Mouse (Mus musculus) lung, embryonic 14.5 days (tissue): ENCODE data around the gene Xylt1. TPM values are rescaled to one million over a fixed set of nuclear protein-coding genes. Genes with fewer than 3 reads are reported as not detected.

Experiments used
- ATAC-seq: fragments of 200-750 bp; cut with Nextera tagmentation; 2 replicates; pipeline ENCODE4 v1.8.0; 2017; ENCODE audit warnings: mild to moderate bottlenecking, moderate TSS enrichment, moderate library complexity; ENCODE audit not compliant: insufficient read depth
- DNase-seq: peaks from one replicate; pipeline ENCODE4 v3.0.0-alpha.2; 2015
- H3K27ac ChIP-seq: fragments of 300-500 bp; sonication (generic); 2 replicates; pipeline ENCODE4 v1.5.1; 2014; ENCODE audit warnings: low read depth, mild to moderate bottlenecking, moderate library complexity
- H3K27me3 ChIP-seq: fragments of 300-500 bp; sonication (generic); 2 replicates; pipeline ENCODE4 v1.6.1; 2014; ENCODE audit warnings: low read length, control low read depth; ENCODE audit not compliant: insufficient read depth
- H3K36me3 ChIP-seq: fragments of 300-500 bp; sonication (generic); 2 replicates; pipeline ENCODE4 v1.6.1; 2014; ENCODE audit warnings: control low read depth; ENCODE audit not compliant: insufficient read depth
- H3K4me1 ChIP-seq: fragments of 300-500 bp; sonication (generic); 2 replicates; pipeline ENCODE4 v1.6.1; 2014; ENCODE audit warnings: antibody characterized with exemption, control low read depth; ENCODE audit not compliant: insufficient read depth
- H3K4me2 ChIP-seq: fragments of 300-500 bp; sonication (generic); 2 replicates; pipeline ENCODE4 v1.6.1; 2014; ENCODE audit warnings: mild to moderate bottlenecking
- H3K4me3 ChIP-seq: fragments of 300-500 bp; sonication (generic); 2 replicates; pipeline ENCODE4 v1.5.1; 2014; ENCODE audit warnings: low read depth, low read length
- H3K9ac ChIP-seq: fragments of 300-500 bp; sonication (generic); 2 replicates; pipeline ENCODE4 v1.6.1; 2014
- H3K9me3 ChIP-seq: fragments of 300-500 bp; sonication (generic); 2 replicates; pipeline ENCODE4 v1.6.1; 2016; ENCODE audit warnings: low read depth, low read length, control low read depth
- CTCF ChIP-seq: IDR thresholded peaks from 2 replicates; pipeline ENCODE4 v1.5.1; 2016; ENCODE audit warnings: antibody characterized with exemption, low read depth
- WGBS: fragments of 180-500 bp; shearing (Covaris S2); extraction: QIAGEN DNeasy Blood & Tissue Kit; methylation state at CpG from one replicate; pipeline ENCODE4 v1.1.7; 2014; 5-methylcytosine and 5-hydroxymethylcytosine counted together
- polyA plus RNA-seq: library from polyadenylated mRNA; unstranded; fragments of >200 nt; fragmentation: Nextera tagmentation; extraction: Ambion mirVana; gene quantifications from 2 replicates; pipeline ENCODE4 v1.2.1, GENCODE M21; 2014

Xylt1 gene
- 1.0 and 1.3 TPM in 2 replicates for polyA plus RNA-seq

- Histone ChIP-seq H3K27me3 (peaks cover 19% of the 10 kb centered on the region; the same call in 1 of the 2 replicates), H3K4me3 (peak within 1 kb of the TSS; percentile 73), H3K27ac (peak within 1 kb of the TSS; percentile 63; the same call in 1 of the 2 replicates), H3K9me3 (no peaks in the 10 kb centered on the region), H3K9ac (peak within 1 kb of the TSS; percentile 67), H3K4me2 (peak within 1 kb of the TSS; percentile 90), H3K4me1 (peaks cover 5% of the 10 kb centered on the region; the same call in 1 of the 2 replicates), H3K36me3 (no peaks in the 10 kb centered on the region)
- no peak for TF ChIP-seq CTCF
- ATAC-seq, result peak; percentile 79
- peak; percentile 84 for DNase-seq
- under 1% methylated on average over 66 of the region's 69 CpGs for WGBS
These were observed at the start of gene Xylt1 for GRCm38 (mm10) chr7:117380418-117381187. Gene Xylt1, plus strand, starts transcription at chr7:117380979.

- ATAC-seq, result no peak
- DNase-seq, result no peak
- Histone ChIP-seq H3K27me3 (no peaks in the 10 kb centered on the region), H3K27ac (no peak overlapping the region), H3K36me3 (no peaks in the 10 kb centered on the region), H3K4me3 (no peak overlapping the region), H3K9me3 (no peaks in the 10 kb centered on the region), H3K9ac (no peak overlapping the region), H3K4me1 (no peaks in the 10 kb centered on the region), H3K4me2 (no peak overlapping the region)
- no peak for TF ChIP-seq CTCF
- WGBS, result 73% methylated on average over 5 of the region's 5 CpGs
These were observed 46.8 kb upstream of the Xylt1 start for GRCm38 (mm10) chr7:117333936-117334335.

GRCm38 (mm10) chr7:117356316-117356715 lies 24.5 kb upstream of the Xylt1 start:
- Histone ChIP-seq H3K4me2 (no peak overlapping the region), H3K27me3 (no peaks in the 10 kb centered on the region), H3K4me1 (no peaks in the 10 kb centered on the region), H3K4me3 (no peak overlapping the region), H3K36me3 (no peaks in the 10 kb centered on the region), H3K9ac (no peak overlapping the region), H3K27ac (no peak overlapping the region), H3K9me3 (no peaks in the 10 kb centered on the region)
- DNase-seq, result no peak
- WGBS, result 74% methylated on average over 2 of the region's 2 CpGs
- no peak for ATAC-seq
- no peak for TF ChIP-seq CTCF

- no peak overlapping the region for H3K27ac ChIP-seq
- ATAC-seq, result peak; percentile 80; the same call in 1 of the 2 replicates
- no peak overlapping the region for H3K9ac ChIP-seq
- no peaks in the 10 kb centered on the region for H3K36me3 ChIP-seq
- peak; percentile 87 for DNase-seq
- 44% methylated on average over 6 of the region's 6 CpGs for WGBS
- no peaks in the 10 kb centered on the region for H3K27me3 ChIP-seq
- no peaks in the 10 kb centered on the region for H3K4me1 ChIP-seq
- TF ChIP-seq CTCF, result no peak
- H3K4me3 ChIP-seq, result no peak overlapping the region
- no peaks in the 10 kb centered on the region for H3K9me3 ChIP-seq
- H3K4me2 ChIP-seq, result no peak overlapping the region
These were observed 23.2 kb upstream of the Xylt1 start for GRCm38 (mm10) chr7:117357425-117358194.

- TF ChIP-seq CTCF, result no peak
- no peak overlapping the region for H3K27ac ChIP-seq
- no peaks in the 10 kb centered on the region for H3K4me1 ChIP-seq
- DNase-seq (no peak), ATAC-seq (no peak)
- no peaks in the 10 kb centered on the region for H3K9me3 ChIP-seq
- H3K9ac ChIP-seq, result no peak overlapping the region
- H3K36me3 ChIP-seq, result no peaks in the 10 kb centered on the region
- H3K4me2 ChIP-seq, result no peak overlapping the region
- WGBS, result 72% methylated on average over 2 of the region's 2 CpGs
- no peak overlapping the region for H3K4me3 ChIP-seq
- no peaks in the 10 kb centered on the region for H3K27me3 ChIP-seq
These were observed 19.5 kb upstream of the Xylt1 start for GRCm38 (mm10) chr7:117361281-117361680.

- no peaks in the 10 kb centered on the region for H3K36me3 ChIP-seq
- no peaks in the 10 kb centered on the region for H3K4me1 ChIP-seq
- DNase-seq, result peak; percentile 23
- H3K27me3 ChIP-seq, result no peaks in the 10 kb centered on the region
- WGBS, result 78% methylated on average over 4 of the region's 4 CpGs
- H3K4me2 ChIP-seq, result no peak overlapping the region
- H3K27ac ChIP-seq, result no peak overlapping the region
- no peak overlapping the region for H3K4me3 ChIP-seq
- TF ChIP-seq CTCF, result no peak
- H3K9me3 ChIP-seq, result no peaks in the 10 kb centered on the region
- H3K9ac ChIP-seq, result no peak overlapping the region
- ATAC-seq, result no peak
These were observed 18.3 kb upstream of the Xylt1 start for GRCm38 (mm10) chr7:117362493-117362892.

GRCm38 (mm10) chr7:117368647-117369289 lies 12.0 kb upstream of the Xylt1 start:
- DNase-seq, result peak; percentile 48
- Histone ChIP-seq H3K9me3 (no peaks in the 10 kb centered on the region), H3K4me3 (no peak overlapping the region), H3K27me3 (no peaks in the 10 kb centered on the region), H3K4me1 (no peaks in the 10 kb centered on the region), H3K9ac (no peak overlapping the region), H3K36me3 (no peaks in the 10 kb centered on the region), H3K27ac (no peak overlapping the region), H3K4me2 (no peak overlapping the region)
- WGBS, result 52% methylated on average over 6 of the region's 6 CpGs
- no peak for TF ChIP-seq CTCF
- ATAC-seq, result peak; percentile 58; the same call in 1 of the 2 replicates
